18 mouse cellular contexts compared by ENCODE assay signal in the genomic region with DNA sequence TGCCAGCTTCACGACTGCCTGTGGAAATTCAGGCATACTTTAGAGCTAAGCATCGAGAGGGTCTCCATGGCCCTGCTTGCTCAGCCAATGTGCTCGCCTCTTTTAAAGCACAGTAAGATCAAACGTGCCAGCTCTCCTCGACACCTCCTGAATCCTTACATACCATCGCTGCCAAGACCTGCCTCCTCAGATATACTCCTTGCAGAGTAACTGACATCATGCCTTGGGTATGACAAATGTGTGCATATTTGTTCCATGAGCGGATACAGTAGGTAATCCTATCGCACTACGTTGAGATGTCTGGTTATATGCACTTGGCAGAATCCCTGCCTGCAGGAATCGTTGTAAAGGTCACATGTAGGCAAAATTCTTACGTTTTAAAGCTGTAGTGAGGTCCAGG.
DNase-seq lines count a peak whose midpoint lies in the region; ATAC-seq and TF ChIP-seq lines count a peak whose summit lies in the region.
"Had no signal": no experiment of that assay in that cellular context is flagged by ENCODE, and none has a peak within 500 bp of the region (broad histone marks: within the 10 kb centered on the region; RNA-seq: fewer than 3 reads in every experiment).

No protein-coding gene starts in this region.

- no peaks in the 10 kb centered on the region for H3K27me3 ChIP-seq in heart, embryonic 15.5 days
- no peaks in the 10 kb centered on the region for H3K27me3 ChIP-seq in heart, embryonic 10.5 days (ENCODE audit: insufficient read depth, poor library complexity, severe bottlenecking)
- no peaks in the 10 kb centered on the region for H3K27me3 ChIP-seq in limb, embryonic 14.5 days (ENCODE audit: control insufficient read depth, insufficient read depth, low read length)
- H3K27me3 ChIP-seq in limb, embryonic 10.5 days (ENCODE audit: low read depth, poor library complexity, severe bottlenecking): no peaks in the 10 kb centered on the region
- no peaks in the 10 kb centered on the region for H3K27me3 ChIP-seq in Patski
- H3K27me3 ChIP-seq in cerebellum, adult 2 months (ENCODE audit: control insufficient read depth, insufficient read depth, low read length): no peaks in the 10 kb centered on the region

- peaks cover 21% of the 10 kb centered on the region for H3K4me1 ChIP-seq in heart, embryonic 15.5 days (replicated peaks)
- H3K4me1 ChIP-seq in heart, embryonic 10.5 days: peaks cover 41% of the 10 kb centered on the region
- peaks cover 13% of the 10 kb centered on the region; the same call in 1 of the 2 replicates for H3K4me1 ChIP-seq in limb, embryonic 14.5 days (ENCODE audit: control insufficient read depth, insufficient read depth, low read length)
- H3K4me1 ChIP-seq in limb, embryonic 10.5 days: no peaks in the 10 kb centered on the region
- no peaks in the 10 kb centered on the region; the same call in 1 of the 2 replicates for H3K4me1 ChIP-seq in cerebellum, adult 2 months (ENCODE audit: control insufficient read depth, insufficient read depth, low read length)

- in situ Hi-C loops in Patski (cut with MboI; ENCODE audit: low pct_unique_long_range_greater_than_20kb): no loop called here

- no peaks in the 10 kb centered on the region for H3K9me3 ChIP-seq in heart, embryonic 15.5 days (replicated peaks)
- H3K9me3 ChIP-seq in heart, embryonic 10.5 days: no peaks in the 10 kb centered on the region
- no peaks in the 10 kb centered on the region for H3K9me3 ChIP-seq in limb, embryonic 14.5 days (ENCODE audit: control insufficient read depth, low read length)
- no peaks in the 10 kb centered on the region for H3K9me3 ChIP-seq in limb, embryonic 10.5 days (replicated peaks)

- DNase-seq in heart, embryonic 10.5 days (ENCODE audit: low spot score): no peak
- no peak for DNase-seq in limb, embryonic 14.5 days (ENCODE audit: low spot score)
- DNase-seq in limb, embryonic 10.5 days (ENCODE audit: low spot score): no peak
- DNase-seq in Muller cell, postnatal 12 days (ENCODE audit: inconsistent ontology term): peak; percentile 40
- DNase-seq in Patski (ENCODE audit: low read depth, low spot score): no peak
- DNase-seq in urinary bladder, postnatal 25 days (ENCODE audit: low spot score): no peak
- DNase-seq in cerebellum, adult 2 months: no peak
- DNase-seq: adrenal gland, postnatal 36 days; cerebellum, adult 11 months; cerebellum, postnatal 10 days; kidney, adult 8-10 months; liver; lung, postnatal 4 days; midbrain, embryonic 14.5 days had no signal

- H3K36me3 ChIP-seq in heart, embryonic 15.5 days: no peaks in the 10 kb centered on the region
- H3K36me3 ChIP-seq in heart, embryonic 10.5 days: 0 out of 2 replicates have a peak, but pooled peaks cover 4% of the 10 kb centered on the region
- peaks cover 3% of the 10 kb centered on the region; the same call in 1 of the 2 replicates for H3K36me3 ChIP-seq in limb, embryonic 14.5 days (ENCODE audit: control insufficient read depth, insufficient read depth, low read length)
- no peaks in the 10 kb centered on the region for H3K36me3 ChIP-seq in limb, embryonic 10.5 days

- no peak for TF ChIP-seq CTCF in Patski (IDR thresholded peaks at IDR 0.05)
- TF ChIP-seq CTCF in cerebellum, adult 2 months (IDR thresholded peaks at IDR 0.05; ENCODE audit: borderline replicate concordance, insufficient read depth, low read depth, low read length): no peak

- CTCF ChIA-PET in Patski (lab: Charles Lee): interaction anchor here (1.0 to 2.0 kb wide), 6 partner anchors 10 to 94 kb away, joined by 3 to 5 read pairs (median 3); no protein-coding TSS in a partner anchor

- POLR2A ChIA-PET in Patski (lab: Charles Lee): interaction anchor here (0.8 to 0.9 kb wide), 3 partner anchors 19 to 120 kb away, joined by 3 read pairs; no protein-coding TSS in a partner anchor

- WGBS in heart, embryonic 15.5 days: 44% methylated on average over 11 of the region's 11 CpGs
- WGBS in heart, embryonic 10.5 days: 66% methylated on average over 11 of the region's 11 CpGs
- 66% methylated on average over 11 of the region's 11 CpGs for WGBS in limb, embryonic 14.5 days
- 89% methylated on average over 11 of the region's 11 CpGs for WGBS in limb, embryonic 10.5 days
- WGBS in cerebellum, adult 2 months: 54% methylated on average over 11 of the region's 11 CpGs

- no peak overlapping the region for H3K27ac ChIP-seq in heart, embryonic 15.5 days
- H3K27ac ChIP-seq in heart, embryonic 10.5 days: no peak overlapping the region
- 0 out of 2 replicates have a peak overlapping the region, but pooled peaks have one; percentile 30 for H3K27ac ChIP-seq in limb, embryonic 14.5 days (replicated peaks; ENCODE audit: low read depth, low read length)
- no peak overlapping the region for H3K27ac ChIP-seq in limb, embryonic 10.5 days
- H3K27ac ChIP-seq in cerebellum, adult 2 months (ENCODE audit: insufficient read depth, low read length): no peak overlapping the region
- H3K27ac ChIP-seq: hindbrain, embryonic 14.5 days; left cerebral cortex, adult 2 months had no signal

- peak; percentile 50; the same call in 1 of the 2 replicates for ATAC-seq in heart, embryonic 15.5 days (replicated peaks; ENCODE audit: insufficient number of reproducible peaks, insufficient read depth, low FRiP score, low read depth)
- ATAC-seq in limb, embryonic 14.5 days (ENCODE audit: low FRiP score, low read depth): peak; percentile 58; the same call in 1 of the 2 replicates
- peak; percentile 93 for ATAC-seq in Patski
- ATAC-seq: inflammation-experienced regulatory T-cells, adult 6 months had no signal

- no peak overlapping the region for H3K4me2 ChIP-seq in heart, embryonic 15.5 days
- no peak overlapping the region for H3K4me2 ChIP-seq in limb, embryonic 14.5 days (replicated peaks; ENCODE audit: low read depth, low read length, severe bottlenecking)
- H3K4me2 ChIP-seq: hindbrain, embryonic 14.5 days had no signal

- no peak overlapping the region for H3K9ac ChIP-seq in heart, embryonic 15.5 days
- no peak overlapping the region for H3K9ac ChIP-seq in limb, embryonic 14.5 days (ENCODE audit: low read depth, low read length, severe bottlenecking)
- H3K9ac ChIP-seq: hindbrain, embryonic 14.5 days had no signal

- TF ChIP-seq POLR2A in limb, embryonic 14.5 days (IDR thresholded peaks at IDR 0.05; ENCODE audit: borderline replicate concordance, extremely low read depth, insufficient read depth, insufficient read length): no peak
- no peak for TF ChIP-seq POLR2A in cerebellum, adult 2 months (IDR thresholded peaks at IDR 0.05; ENCODE audit: borderline replicate concordance, insufficient read depth, low read length)

- no peak overlapping the region for H3K4me3 ChIP-seq in heart, embryonic 15.5 days
- no peak overlapping the region for H3K4me3 ChIP-seq in heart, embryonic 10.5 days
- no peak overlapping the region for H3K4me3 ChIP-seq in limb, embryonic 14.5 days (replicated peaks; ENCODE audit: low read length)
- no peak overlapping the region for H3K4me3 ChIP-seq in limb, embryonic 10.5 days
- no peak overlapping the region for H3K4me3 ChIP-seq in cerebellum, adult 2 months (replicated peaks; ENCODE audit: insufficient read depth, low read depth, low read length)
- H3K4me3 ChIP-seq: left cerebral cortex, adult 2 months had no signal
